Mouse (Mus musculus): Measurements from ENCODE around the gene Hacd3. TPM values are rescaled to one million over a fixed set of nuclear protein-coding genes. Genes with fewer than 3 reads are reported as not detected.
"Not testable (repeated sequence)": the region's sequence is repeated elsewhere in the genome, so short reads cannot be mapped to it uniquely, and the experiment has no call there.

Hacd3 gene
- 151 and 159 TPM in 2 replicates for polyA plus RNA-seq (2015; fragmentation: Nextera tagmentation; extraction: Ambion mirVana)

- Histone ChIP-seq H3K4me3 (peak within 1 kb of the TSS; percentile 93), H3K36me3 (ENCODE audit: poor library complexity, severe bottlenecking) (no peaks in the 10 kb centered on the region), H3K9ac (peak within 1 kb of the TSS; percentile 98), H3K9me3 (replicated peaks) (no peaks in the 10 kb centered on the region), H3K27me3 (0 out of 2 replicates have a peak, but pooled peaks cover 4% of the 10 kb centered on the region), H3K4me1 (peaks cover 52% of the 10 kb centered on the region), H3K27ac (peak within 1 kb of the TSS; percentile 89), H3K4me2 (peak within 1 kb of the TSS; percentile 84)
- peak; percentile 96 for ATAC-seq
- WGBS: under 1% methylated on average over 65 of the region's 81 CpGs
Observed at GRCm38 (mm10) chr9:65020991-65021886, at the start of gene Hacd3. Gene Hacd3 (minus strand): TSS chr9:65021693.

DNA sequence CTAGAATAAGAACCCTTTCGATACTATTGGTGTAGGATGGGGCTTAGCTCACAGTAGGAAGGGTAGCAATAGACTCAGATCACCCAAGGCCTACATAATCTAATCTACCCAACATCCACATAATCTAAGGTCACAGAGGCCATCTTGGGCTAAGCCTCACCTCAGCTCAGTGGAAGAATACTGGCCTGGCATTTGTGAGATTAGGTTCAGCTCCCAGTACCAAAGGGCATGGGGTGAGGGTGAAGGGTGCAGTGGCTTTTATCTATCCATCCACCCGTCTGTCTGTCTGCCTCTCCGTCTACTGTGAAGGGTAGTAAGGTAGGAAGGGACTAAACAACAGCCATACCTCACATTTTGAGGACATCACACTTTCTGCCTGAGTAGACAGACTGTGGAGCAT, 49.1 kb upstream of the Hacd3 start:
- H3K27ac ChIP-seq: no peak overlapping the region
- H3K36me3 ChIP-seq (ENCODE audit: poor library complexity, severe bottlenecking): peaks cover 82% of the 10 kb centered on the region

GRCm38 (mm10) chr9:65064251-65064650, 42.8 kb upstream of the Hacd3 start:
- no peak for ATAC-seq
- H3K4me3 ChIP-seq: no peak overlapping the region
- no peak overlapping the region for H3K27ac ChIP-seq
- peaks cover 76% of the 10 kb centered on the region for H3K36me3 ChIP-seq (ENCODE audit: poor library complexity, severe bottlenecking)
- H3K4me2 ChIP-seq: no peak overlapping the region
- H3K4me1 ChIP-seq: no peaks in the 10 kb centered on the region
- no peak overlapping the region for H3K9ac ChIP-seq
- no peaks in the 10 kb centered on the region for H3K9me3 ChIP-seq (replicated peaks)
- no peaks in the 10 kb centered on the region for H3K27me3 ChIP-seq
- 93% methylated on average over 7 of the region's 7 CpGs for WGBS

More for the DNA sequence above, 49.1 kb upstream of the Hacd3 start:
- H3K4me2 ChIP-seq: no peak overlapping the region
- no peaks in the 10 kb centered on the region for H3K4me1 ChIP-seq
- WGBS: 95% methylated on average over 3 of the region's 3 CpGs
- H3K4me3 ChIP-seq: no peak overlapping the region
- no peak for ATAC-seq
- no peaks in the 10 kb centered on the region for H3K27me3 ChIP-seq
- H3K9me3 ChIP-seq (replicated peaks): no peaks in the 10 kb centered on the region
- no peak overlapping the region for H3K9ac ChIP-seq

DNA sequence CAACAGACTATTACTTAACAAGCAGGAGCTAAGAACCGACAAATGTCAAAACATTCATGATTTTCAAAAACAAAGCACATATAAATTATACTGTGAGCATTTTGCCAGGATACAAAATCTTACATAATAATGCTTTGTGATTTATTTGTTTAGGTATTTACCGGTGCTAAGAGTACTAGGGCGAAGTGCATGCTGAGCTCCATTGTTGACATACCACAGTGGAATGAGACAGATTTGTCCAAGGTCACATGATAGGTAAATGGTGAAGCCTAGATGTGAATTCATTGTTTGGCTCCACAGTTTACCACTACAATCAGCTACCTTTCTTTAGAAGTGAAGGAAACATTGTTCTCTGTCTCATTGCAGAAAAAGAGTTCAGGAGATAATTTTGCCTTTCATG, 29.5 kb upstream of the Hacd3 start:
- 94% methylated on average over 3 of the region's 3 CpGs for WGBS
- peaks cover 92% of the 10 kb centered on the region for H3K36me3 ChIP-seq (ENCODE audit: poor library complexity, severe bottlenecking)
- H3K4me1 ChIP-seq: no peaks in the 10 kb centered on the region
- H3K27me3 ChIP-seq: no peaks in the 10 kb centered on the region
- ATAC-seq: no peak
- H3K9ac ChIP-seq: no peak overlapping the region
- no peak overlapping the region for H3K4me2 ChIP-seq
- no peak overlapping the region for H3K4me3 ChIP-seq
- H3K9me3 ChIP-seq (replicated peaks): no peaks in the 10 kb centered on the region
- no peak overlapping the region for H3K27ac ChIP-seq

DNA sequence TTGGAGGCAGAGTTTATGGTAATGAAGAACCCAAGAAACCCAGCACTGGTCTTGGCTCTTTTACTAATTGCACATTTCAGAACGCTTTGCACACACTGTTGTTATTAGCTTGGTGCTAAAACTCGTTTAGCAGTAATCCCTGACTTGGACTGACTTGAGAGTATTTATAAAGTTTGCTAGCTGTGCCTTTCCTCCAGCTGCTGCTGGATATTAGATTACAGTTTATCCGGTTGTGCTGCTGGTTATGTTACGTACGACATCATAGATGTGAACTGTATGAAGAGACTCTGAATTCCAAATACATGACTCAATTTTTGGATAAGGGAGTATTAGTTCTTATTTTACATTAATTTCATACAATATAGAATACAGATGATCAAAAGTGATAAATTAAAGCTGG, 27.9 kb upstream of the Hacd3 start:
- H3K4me1 ChIP-seq: no peaks in the 10 kb centered on the region
- H3K36me3 ChIP-seq (ENCODE audit: poor library complexity, severe bottlenecking): peaks cover 90% of the 10 kb centered on the region
- no peaks in the 10 kb centered on the region for H3K9me3 ChIP-seq (replicated peaks)
- no peak overlapping the region for H3K4me2 ChIP-seq
- H3K27me3 ChIP-seq: no peaks in the 10 kb centered on the region
- WGBS: 90% methylated on average over 5 of the region's 5 CpGs
- no peak overlapping the region for H3K4me3 ChIP-seq
- H3K27ac ChIP-seq: no peak overlapping the region
- no peak for ATAC-seq
- H3K9ac ChIP-seq: no peak overlapping the region

DNA sequence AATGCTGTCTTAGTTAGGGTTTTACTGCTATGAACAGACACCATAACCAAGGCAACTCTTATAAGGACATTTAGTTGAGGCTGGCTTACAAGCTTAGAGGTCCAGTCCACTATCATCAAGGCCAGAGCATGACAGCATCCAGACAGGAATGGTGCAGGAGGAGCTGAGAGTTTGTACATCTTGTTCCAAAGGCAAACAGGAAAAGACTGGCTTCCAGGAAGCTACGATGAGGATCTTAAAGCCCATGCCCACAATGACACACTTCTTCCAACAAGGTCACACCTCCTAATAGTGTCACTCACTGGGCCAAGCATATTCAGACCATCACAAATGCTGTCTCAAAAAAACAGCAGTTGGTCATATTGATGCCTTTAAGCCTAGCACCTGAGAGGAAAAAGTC, 25.5 kb upstream of the Hacd3 start:
- Histone ChIP-seq H3K4me2 (no peak overlapping the region), H3K4me3 (no peak overlapping the region), H3K27ac (no peak overlapping the region), H3K36me3 (ENCODE audit: poor library complexity, severe bottlenecking) (peaks cover 88% of the 10 kb centered on the region), H3K9me3 (replicated peaks) (no peaks in the 10 kb centered on the region), H3K9ac (no peak overlapping the region), H3K27me3 (no peaks in the 10 kb centered on the region), H3K4me1 (no peaks in the 10 kb centered on the region)
- ATAC-seq: no peak
- WGBS: 100% methylated on average over 1 of the region's 1 CpGs

- no peak overlapping the region for H3K9ac ChIP-seq
- H3K27ac ChIP-seq: no peak overlapping the region
- H3K36me3 ChIP-seq (ENCODE audit: poor library complexity, severe bottlenecking): peaks cover 82% of the 10 kb centered on the region
- no peaks in the 10 kb centered on the region for H3K9me3 ChIP-seq (replicated peaks)
- no peaks in the 10 kb centered on the region for H3K27me3 ChIP-seq
- no peak overlapping the region for H3K4me3 ChIP-seq
- no peak overlapping the region for H3K4me2 ChIP-seq
- no peak for ATAC-seq
- H3K4me1 ChIP-seq: no peaks in the 10 kb centered on the region
- WGBS: 96% methylated on average over 5 of the region's 5 CpGs
Observed at GRCm38 (mm10) chr9:65041430-65041829, 19.9 kb upstream of the Hacd3 start.

DNA sequence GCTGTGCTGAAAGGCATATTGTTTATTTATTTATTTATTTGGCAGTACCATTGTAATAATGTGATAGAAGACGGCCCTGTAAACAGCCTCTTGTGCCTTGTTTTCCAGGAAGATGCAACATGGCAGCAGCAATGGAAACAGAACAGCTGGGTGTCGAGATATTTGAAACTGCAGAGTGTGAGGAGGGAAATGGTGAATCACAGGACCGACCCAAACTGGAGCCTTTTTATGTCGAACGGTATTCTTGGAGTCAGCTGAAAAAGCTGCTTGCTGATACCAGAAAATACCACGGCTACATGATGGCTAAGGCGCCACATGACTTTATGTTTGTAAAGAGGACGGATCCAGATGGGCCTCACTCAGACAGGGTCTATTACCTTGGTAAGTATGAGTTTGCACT, 15.4 kb upstream of the Hacd3 start:
- Histone ChIP-seq H3K9me3 (replicated peaks) (no peaks in the 10 kb centered on the region), H3K36me3 (ENCODE audit: poor library complexity, severe bottlenecking) (peaks cover 46% of the 10 kb centered on the region), H3K4me3 (no peak overlapping the region), H3K27me3 (no peaks in the 10 kb centered on the region), H3K4me2 (no peak overlapping the region), H3K9ac (no peak overlapping the region), H3K27ac (no peak overlapping the region), H3K4me1 (peaks cover 15% of the 10 kb centered on the region)
- ATAC-seq: no peak
- WGBS: 95% methylated on average over 8 of the region's 8 CpGs

GRCm38 (mm10) chr9:65036456-65036855, 15.0 kb upstream of the Hacd3 start:
- Histone ChIP-seq H3K4me3 (no peak overlapping the region), H3K36me3 (ENCODE audit: poor library complexity, severe bottlenecking) (peaks cover 44% of the 10 kb centered on the region), H3K27me3 (no peaks in the 10 kb centered on the region), H3K9me3 (replicated peaks) (no peaks in the 10 kb centered on the region), H3K27ac (no peak overlapping the region), H3K9ac (no peak overlapping the region), H3K4me2 (no peak overlapping the region), H3K4me1 (peaks cover 16% of the 10 kb centered on the region)
- WGBS: 100% methylated on average over 1 of the region's 1 CpGs
- ATAC-seq: no peak

DNA sequence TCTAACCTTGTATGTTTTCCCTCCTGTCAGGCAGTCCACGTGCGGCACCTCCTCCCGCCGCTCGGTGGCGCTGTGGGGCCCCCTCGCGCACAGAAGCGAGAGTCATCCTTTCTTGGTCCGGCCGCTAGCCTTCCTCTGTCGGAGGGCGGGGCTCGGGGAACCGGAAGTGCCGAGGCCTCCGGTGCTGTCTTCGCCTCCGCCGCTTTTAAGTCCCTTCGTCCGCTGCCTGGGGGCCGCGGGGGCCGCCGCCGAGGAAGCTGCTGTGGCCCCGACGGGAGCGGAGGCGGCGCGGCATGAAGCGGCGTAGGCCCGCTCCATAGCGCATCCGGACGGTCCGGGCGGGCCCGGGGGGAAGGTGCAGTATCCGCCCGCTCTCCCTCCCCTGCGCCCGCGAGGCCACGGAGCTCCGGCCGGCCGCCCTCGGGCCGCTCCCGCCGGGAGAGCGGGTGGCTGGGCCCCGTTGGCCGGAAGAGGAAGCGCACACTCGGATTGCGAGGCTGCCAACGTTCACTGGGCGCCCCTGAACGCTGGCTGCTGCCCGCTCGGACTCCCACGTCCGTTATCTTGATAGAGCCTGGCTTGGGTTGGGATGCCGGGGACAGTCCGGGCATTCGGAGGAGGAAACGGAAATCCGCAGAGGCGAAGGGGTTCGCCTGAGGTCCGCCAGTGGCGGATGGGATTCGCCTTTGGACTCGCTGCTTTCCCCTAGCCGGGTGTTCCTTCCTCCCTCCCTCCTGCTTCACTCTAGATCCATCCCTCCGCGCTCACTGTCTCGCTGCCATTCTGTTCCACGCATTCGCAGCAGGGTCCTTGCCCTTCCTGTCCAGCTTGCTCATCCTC, 11.0 kb upstream of the Hacd3 start, which contains the start of gene Dpp8:
Dpp8 (plus strand) TSS at position 146 of the 840 bp plus-strand sequence.
- Histone ChIP-seq H3K9me3 (replicated peaks) (no peaks in the 10 kb centered on the region), H3K4me1 (peaks cover 16% of the 10 kb centered on the region), H3K9ac (peak within 1 kb of the TSS; percentile 99), H3K27me3 (0 out of 2 replicates have a peak, but pooled peaks cover 4% of the 10 kb centered on the region), H3K4me2 (peak within 1 kb of the TSS; percentile 97), H3K36me3 (ENCODE audit: poor library complexity, severe bottlenecking) (peaks cover 8% of the 10 kb centered on the region), H3K4me3 (peak within 1 kb of the TSS; percentile 100), H3K27ac (peak within 1 kb of the TSS; percentile 76)
- ATAC-seq: peak; percentile 97
- WGBS: under 1% methylated on average over 63 of the region's 85 CpGs

GRCm38 (mm10) chr9:65031894-65032268, 10.4 kb upstream of the Hacd3 start:
- ATAC-seq: no peak; the same call in 1 of the 2 replicates
- H3K4me1 ChIP-seq: peaks cover 16% of the 10 kb centered on the region
- peaks cover 2% of the 10 kb centered on the region for H3K36me3 ChIP-seq (ENCODE audit: poor library complexity, severe bottlenecking)
- H3K27ac ChIP-seq: no peak overlapping the region
- peak overlapping the region; percentile 97 for H3K4me2 ChIP-seq
- 0 out of 2 replicates have a peak, but pooled peaks cover 4% of the 10 kb centered on the region for H3K27me3 ChIP-seq
- no peaks in the 10 kb centered on the region for H3K9me3 ChIP-seq (replicated peaks)
- no peak overlapping the region for H3K9ac ChIP-seq
- peak overlapping the region; percentile 100 for H3K4me3 ChIP-seq
- WGBS: 34% methylated on average over 4 of the region's 4 CpGs

DNA sequence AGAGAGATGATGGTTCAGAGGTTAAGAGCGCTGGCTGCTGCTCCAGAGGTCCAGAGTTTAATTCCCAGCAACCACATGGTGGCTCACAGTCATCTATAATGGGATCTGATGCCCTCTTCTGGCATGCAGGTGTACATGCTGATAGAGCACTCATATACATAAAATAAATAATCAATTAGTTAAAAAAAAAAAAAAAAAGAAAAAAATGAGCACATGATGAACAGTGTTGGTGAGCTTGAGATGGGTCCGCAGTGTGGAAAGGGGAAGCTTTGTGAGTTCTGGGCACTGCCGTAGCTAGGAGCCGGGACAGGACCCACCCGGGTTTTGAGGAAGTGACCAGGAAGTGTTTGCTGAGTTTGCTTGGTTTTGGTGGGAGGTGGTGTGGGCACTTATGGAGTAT, 9.9 kb upstream of the Hacd3 start:
- ATAC-seq; H3K4me2 ChIP-seq; H3K9ac ChIP-seq; H3K36me3 ChIP-seq (ENCODE audit: poor library complexity, severe bottlenecking); H3K27ac ChIP-seq; H3K4me3 ChIP-seq; H3K27me3 ChIP-seq; H3K9me3 ChIP-seq (replicated peaks): not testable (repeated sequence)
- 72% methylated on average over 5 of the region's 5 CpGs for WGBS
- H3K4me1 ChIP-seq: peaks cover 16% of the 10 kb centered on the region

Data from forebrain, embryonic 13.5 days (tissue).